Mouse (Mus musculus) liver, embryonic 12.5 days (tissue): ENCODE data around the gene Accs. TPM values are rescaled to one million over a fixed set of nuclear protein-coding genes. Genes with fewer than 3 reads are reported as not detected.

ENCODE experiments used
- ATAC-seq: fragments of 200-750 bp; cut with Nextera tagmentation; 2 replicates; pipeline ENCODE4 v1.8.0; 2017; ENCODE audit warnings: moderate number of reproducible peaks, mild to moderate bottlenecking, moderate library complexity
- H3K27ac ChIP-seq: fragments of 300-500 bp; sonication (generic); 2 replicates; pipeline ENCODE4 v1.5.1; 2016; ENCODE audit warnings: mild to moderate bottlenecking
- H3K27me3 ChIP-seq: fragments of 300-500 bp; sonication (generic); replicated peaks from 2 replicates; pipeline ENCODE4 v1.6.1; 2016; ENCODE audit warnings: mild to moderate bottlenecking, moderate library complexity
- H3K36me3 ChIP-seq: fragments of 300-500 bp; sonication (generic); 2 replicates; pipeline ENCODE4 v1.6.1; 2016; ENCODE audit warnings: mild to moderate bottlenecking, moderate library complexity
- H3K4me1 ChIP-seq: fragments of 300-500 bp; sonication (generic); 2 replicates; pipeline ENCODE4 v1.6.1; 2016
- H3K4me2 ChIP-seq: fragments of 300-500 bp; sonication (generic); 2 replicates; pipeline ENCODE4 v1.6.1; 2016; ENCODE audit warnings: mild to moderate bottlenecking, moderate library complexity
- H3K4me3 ChIP-seq: fragments of 300-500 bp; sonication (generic); 2 replicates; pipeline ENCODE4 v1.5.1; 2016; ENCODE audit warnings: mild to moderate bottlenecking, moderate library complexity
- H3K9ac ChIP-seq: fragments of 300-500 bp; sonication (generic); 2 replicates; pipeline ENCODE4 v1.6.1; 2016; ENCODE audit warnings: mild to moderate bottlenecking, moderate library complexity
- H3K9me3 ChIP-seq: fragments of 300-500 bp; sonication (generic); replicated peaks from 2 replicates; pipeline ENCODE4 v1.6.1; 2016; ENCODE audit warnings: mild to moderate bottlenecking, moderate library complexity
- WGBS: fragments of 180-500 bp; shearing (Covaris S2); methylation state at CpG from one replicate; pipeline ENCODE4 v1.1.7; 2016; ENCODE audit not compliant: insufficient replicate concordance; 5-methylcytosine and 5-hydroxymethylcytosine counted together
- polyA plus RNA-seq: library from polyadenylated mRNA; unstranded; fragments of >200 nt; fragmentation: Nextera tagmentation; extraction: Ambion mirVana; gene quantifications from 2 replicates; pipeline ENCODE4 v1.2.1, GENCODE M21; 2016

Gene Accs
- polyA plus RNA-seq, 1 experiment from 2014 or later, result 2.3 TPM

DNA sequence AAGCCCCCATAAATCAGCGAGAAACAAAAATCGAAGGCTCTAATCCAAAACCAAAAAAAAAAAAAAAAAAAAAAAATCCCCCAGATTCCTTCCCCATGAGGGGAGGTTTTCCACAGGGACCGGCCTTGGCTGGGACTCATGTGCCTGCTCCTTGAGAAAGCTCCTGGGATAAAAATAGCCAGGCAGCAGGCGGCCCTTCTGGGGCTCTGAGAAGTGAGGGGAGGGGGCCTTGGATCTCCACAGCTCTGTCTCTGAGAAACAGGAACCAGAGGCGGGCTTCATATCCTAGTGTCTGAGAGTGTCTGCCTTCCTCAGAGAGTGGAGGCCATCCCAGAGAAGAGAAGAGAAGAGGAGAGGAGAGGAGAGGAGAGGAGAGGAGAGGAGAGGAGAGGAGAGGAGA, 27.3 kb upstream of the Accs start:
- 35% methylated on average over 5 of the region's 5 CpGs for WGBS
- Histone ChIP-seq H3K36me3 (no peaks in the 10 kb centered on the region), H3K4me3 (no peak overlapping the region), H3K9ac (no peak overlapping the region), H3K9me3 (no peaks in the 10 kb centered on the region), H3K27ac (no peak overlapping the region), H3K4me2 (no peak overlapping the region), H3K4me1 (peaks cover 15% of the 10 kb centered on the region; the same call in 1 of the 2 replicates), H3K27me3 (no peaks in the 10 kb centered on the region; the same call in 1 of the 2 replicates)
- ATAC-seq, result no peak

DNA sequence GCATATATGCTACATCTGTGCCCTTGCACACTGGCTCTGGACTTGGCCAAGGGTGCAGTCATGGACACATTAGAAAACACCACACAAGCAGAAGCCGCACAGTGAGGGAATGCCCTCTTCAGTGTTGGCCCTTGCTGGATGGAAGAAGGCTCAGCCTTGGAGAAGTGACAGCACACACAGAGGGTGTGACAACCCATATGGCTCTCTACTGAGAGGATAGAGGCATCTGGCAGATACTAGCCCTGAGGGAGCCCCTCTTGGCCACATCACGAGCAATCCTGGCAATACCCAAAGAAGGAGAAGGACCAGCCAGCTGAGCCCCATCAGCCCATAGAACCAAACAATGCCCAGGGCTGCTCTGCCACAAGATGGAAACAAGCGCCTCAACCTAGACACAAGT, 24.9 kb upstream of the Accs start:
- Histone ChIP-seq H3K4me3 (no peak overlapping the region), H3K27ac (no peak overlapping the region), H3K9me3 (no peaks in the 10 kb centered on the region), H3K36me3 (no peaks in the 10 kb centered on the region), H3K27me3 (no peaks in the 10 kb centered on the region; the same call in 1 of the 2 replicates), H3K4me1 (peaks cover 15% of the 10 kb centered on the region; the same call in 1 of the 2 replicates), H3K4me2 (no peak overlapping the region), H3K9ac (no peak overlapping the region)
- no peak for ATAC-seq
- WGBS, result 70% methylated on average over 3 of the region's 3 CpGs

DNA sequence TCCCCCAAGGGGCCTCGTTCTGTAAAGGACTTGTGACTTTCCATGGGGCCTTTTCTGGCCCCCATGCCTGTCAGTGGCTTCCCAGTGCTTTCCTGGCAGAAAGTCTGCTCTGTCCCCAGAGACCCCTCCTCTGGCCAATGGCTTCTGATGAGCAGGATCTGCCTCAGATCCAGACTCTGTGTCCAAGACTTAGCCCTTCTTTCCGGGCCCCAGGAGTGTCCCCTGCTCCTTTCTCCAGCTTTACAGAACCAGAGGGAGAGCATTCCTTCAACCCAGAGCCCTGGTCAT, 24.4 kb upstream of the Accs start:
- no peak for ATAC-seq
- Histone ChIP-seq H3K27ac (no peak overlapping the region), H3K4me3 (no peak overlapping the region), H3K4me1 (peaks cover 15% of the 10 kb centered on the region; the same call in 1 of the 2 replicates), H3K36me3 (no peaks in the 10 kb centered on the region), H3K4me2 (no peak overlapping the region), H3K9me3 (no peaks in the 10 kb centered on the region), H3K27me3 (no peaks in the 10 kb centered on the region; the same call in 1 of the 2 replicates), H3K9ac (no peak overlapping the region)
- WGBS, result 24% methylated on average over 2 of the region's 2 CpGs

DNA sequence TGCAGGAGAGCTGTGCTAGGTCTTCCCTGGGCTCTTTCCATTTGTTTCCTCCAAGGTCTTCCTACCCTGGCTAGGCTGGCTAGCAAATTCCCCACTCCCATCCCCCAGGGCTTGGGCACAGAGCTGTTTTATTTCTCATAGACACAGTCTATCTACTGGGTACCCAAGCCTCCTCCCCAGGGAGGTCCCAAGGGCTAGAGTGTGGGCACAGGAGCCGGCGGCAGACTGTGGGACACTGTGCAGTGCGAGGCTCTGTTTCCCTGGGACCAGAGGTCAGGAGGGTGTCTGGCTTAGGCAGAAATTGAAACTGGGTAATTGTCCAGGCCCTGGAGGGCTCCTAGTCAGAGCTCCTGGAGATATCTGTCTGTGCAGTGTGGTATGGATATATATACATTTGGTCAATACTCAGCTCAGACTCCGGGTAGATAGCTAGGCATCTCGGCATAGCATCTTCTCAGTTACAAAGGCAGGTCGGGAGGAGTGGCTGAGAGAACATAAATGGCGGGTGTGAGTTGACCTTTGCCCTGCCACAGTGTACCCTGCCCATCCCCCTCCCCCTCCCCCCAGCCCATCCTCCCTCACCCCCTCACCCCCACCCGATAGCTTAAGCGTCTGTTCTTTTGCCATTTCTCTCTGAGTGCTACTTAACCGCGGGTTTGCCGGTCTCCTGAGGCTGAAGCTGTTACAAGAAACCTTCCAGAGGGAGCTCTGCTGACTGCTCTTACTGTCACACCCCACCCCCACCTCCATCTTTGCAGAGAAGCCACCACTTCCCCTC, 23.9 kb upstream of the Accs start:
- H3K27me3 ChIP-seq, result peaks cover 5% of the 10 kb centered on the region; the same call in 1 of the 2 replicates
- 0 out of 2 replicates have a peak, but pooled peaks have one; percentile 34 for ATAC-seq
- H3K9me3 ChIP-seq, result no peaks in the 10 kb centered on the region
- no peak overlapping the region for H3K27ac ChIP-seq
- H3K9ac ChIP-seq, result no peak overlapping the region
- WGBS, result 11% methylated on average over 12 of the region's 12 CpGs
- H3K4me1 ChIP-seq, result peaks cover 15% of the 10 kb centered on the region; the same call in 1 of the 2 replicates
- H3K4me2 ChIP-seq, result 0 out of 2 replicates have a peak overlapping the region, but pooled peaks have one; percentile 10
- no peaks in the 10 kb centered on the region for H3K36me3 ChIP-seq
- no peak overlapping the region for H3K4me3 ChIP-seq

DNA sequence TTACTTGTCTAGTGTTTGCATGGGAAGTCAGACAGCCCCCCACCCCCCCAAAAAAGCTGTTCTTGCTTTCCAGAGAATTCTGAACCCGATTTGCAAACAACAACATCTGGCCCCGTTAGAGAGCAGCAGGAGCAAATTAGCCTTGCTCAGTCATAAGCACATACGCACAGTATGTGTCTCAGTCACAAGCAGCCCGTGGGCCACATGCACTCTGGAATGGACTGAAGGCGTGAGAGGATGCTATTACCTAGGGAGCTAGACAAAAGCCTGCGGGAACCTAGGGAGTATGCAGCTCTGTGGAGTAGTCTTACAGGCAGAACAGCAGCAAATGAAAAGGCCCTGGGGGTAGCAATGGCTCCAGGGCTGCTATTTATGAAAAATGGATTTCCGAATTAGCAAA, 22.5 kb upstream of the Accs start:
- 74% methylated on average over 7 of the region's 7 CpGs for WGBS
- Histone ChIP-seq H3K4me3 (no peak overlapping the region), H3K27me3 (peaks cover 9% of the 10 kb centered on the region; the same call in 1 of the 2 replicates), H3K9ac (no peak overlapping the region), H3K4me1 (peaks cover 15% of the 10 kb centered on the region; the same call in 1 of the 2 replicates), H3K36me3 (no peaks in the 10 kb centered on the region), H3K9me3 (no peaks in the 10 kb centered on the region), H3K4me2 (no peak overlapping the region), H3K27ac (no peak overlapping the region)
- ATAC-seq, result no peak

GRCm38 (mm10) chr2:93871411-93871925, 21.7 kb upstream of the Accs start:
- H3K4me2 ChIP-seq, result no peak overlapping the region
- peaks cover 9% of the 10 kb centered on the region; the same call in 1 of the 2 replicates for H3K27me3 ChIP-seq
- H3K9ac ChIP-seq, result no peak overlapping the region
- no peaks in the 10 kb centered on the region for H3K9me3 ChIP-seq
- H3K36me3 ChIP-seq, result no peaks in the 10 kb centered on the region
- no peak overlapping the region for H3K27ac ChIP-seq
- H3K4me1 ChIP-seq, result peaks cover 15% of the 10 kb centered on the region; the same call in 1 of the 2 replicates
- ATAC-seq, result no peak
- 67% methylated on average over 4 of the region's 4 CpGs for WGBS
- H3K4me3 ChIP-seq, result no peak overlapping the region

DNA sequence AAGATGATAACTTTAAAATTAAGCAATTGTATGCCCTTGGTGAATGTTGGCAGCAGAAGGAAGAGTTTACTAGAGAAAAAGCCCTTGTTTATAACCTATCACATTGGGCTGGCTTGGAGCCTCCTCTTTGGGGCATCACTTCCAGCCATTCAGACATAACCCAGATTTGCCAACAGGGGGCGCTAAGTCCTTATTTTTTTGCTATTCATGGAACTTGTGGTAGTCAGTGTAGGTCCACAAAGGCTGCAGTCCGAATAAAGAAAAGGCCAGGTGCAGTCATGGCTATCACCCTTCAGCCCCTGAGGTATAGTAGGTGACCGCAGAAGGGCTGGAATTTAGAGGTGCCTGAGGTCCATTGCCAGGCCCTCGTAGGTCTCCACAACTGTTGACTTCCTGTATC, 21.1 kb upstream of the Accs start:
- no peak overlapping the region for H3K4me2 ChIP-seq
- H3K36me3 ChIP-seq, result no peaks in the 10 kb centered on the region
- H3K27ac ChIP-seq, result no peak overlapping the region
- WGBS, result 45% methylated on average over 4 of the region's 4 CpGs
- peaks cover 15% of the 10 kb centered on the region; the same call in 1 of the 2 replicates for H3K4me1 ChIP-seq
- no peaks in the 10 kb centered on the region for H3K9me3 ChIP-seq
- H3K9ac ChIP-seq, result no peak overlapping the region
- no peak overlapping the region for H3K4me3 ChIP-seq
- ATAC-seq, result no peak
- H3K27me3 ChIP-seq, result peaks cover 9% of the 10 kb centered on the region; the same call in 1 of the 2 replicates

- H3K27ac ChIP-seq, result no peak within 1 kb of the TSS
- WGBS, result 59% methylated on average over 7 of the region's 7 CpGs
These were observed 19.4 kb upstream of the Accs start, which contains the start of gene Accsl for GRCm38 (mm10) chr2:93869107-93869600. Gene Accsl (minus strand): TSS chr2:93869157.

DNA sequence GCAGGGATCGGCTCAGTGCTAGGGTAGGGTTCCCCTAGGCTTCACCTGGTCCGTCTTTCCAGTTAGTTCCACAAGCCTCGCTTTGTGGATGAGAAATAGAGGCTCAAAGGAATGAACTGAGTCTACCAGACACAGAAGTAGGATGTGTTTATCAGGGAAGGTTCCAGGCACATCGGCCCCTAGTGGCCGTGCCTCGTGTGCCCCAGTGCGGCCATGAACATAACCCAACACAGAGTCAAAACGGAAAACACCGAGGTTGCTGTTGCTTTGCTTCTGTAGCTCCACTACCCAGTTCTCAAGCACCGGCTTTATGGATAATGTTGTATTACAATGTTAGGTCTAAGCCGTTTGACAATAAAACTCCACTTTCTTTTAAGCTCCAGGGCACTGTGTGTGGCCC, 18.8 kb upstream of the Accs start:
- Histone ChIP-seq H3K27ac (no peak overlapping the region), H3K36me3 (no peaks in the 10 kb centered on the region), H3K27me3 (peaks cover 9% of the 10 kb centered on the region; the same call in 1 of the 2 replicates), H3K4me2 (no peak overlapping the region), H3K9ac (no peak overlapping the region), H3K4me1 (peaks cover 6% of the 10 kb centered on the region; the same call in 1 of the 2 replicates), H3K4me3 (no peak overlapping the region), H3K9me3 (no peaks in the 10 kb centered on the region)
- WGBS, result 71% methylated on average over 11 of the region's 11 CpGs
- ATAC-seq, result no peak

More at GRCm38 (mm10) chr2:93869107-93869600, 19.4 kb upstream of the Accs start, which contains the start of gene Accsl:
- Histone ChIP-seq H3K27me3 (peaks cover 9% of the 10 kb centered on the region; the same call in 1 of the 2 replicates), H3K9ac (no peak within 1 kb of the TSS), H3K36me3 (no peaks in the 10 kb centered on the region), H3K4me2 (no peak within 1 kb of the TSS), H3K4me1 (peaks cover 11% of the 10 kb centered on the region; the same call in 1 of the 2 replicates), H3K4me3 (no peak within 1 kb of the TSS), H3K9me3 (no peaks in the 10 kb centered on the region)
- ATAC-seq, result no peak

- no peak overlapping the region for H3K4me2 ChIP-seq
- no peaks in the 10 kb centered on the region for H3K27me3 ChIP-seq
- no peak overlapping the region for H3K9ac ChIP-seq
- WGBS, result 65% methylated on average over 4 of the region's 4 CpGs
- no peak overlapping the region for H3K27ac ChIP-seq
- no peaks in the 10 kb centered on the region for H3K36me3 ChIP-seq
- H3K9me3 ChIP-seq, result no peaks in the 10 kb centered on the region
- no peak for ATAC-seq
- no peak overlapping the region for H3K4me3 ChIP-seq
- no peaks in the 10 kb centered on the region for H3K4me1 ChIP-seq
These were observed 13.5 kb upstream of the Accs start for GRCm38 (mm10) chr2:93863229-93863628.

- H3K4me1 ChIP-seq, result no peaks in the 10 kb centered on the region
- no peak overlapping the region for H3K4me3 ChIP-seq
- no peaks in the 10 kb centered on the region for H3K36me3 ChIP-seq
- H3K27ac ChIP-seq, result no peak overlapping the region
- H3K9me3 ChIP-seq, result no peaks in the 10 kb centered on the region
- WGBS, result 62% methylated on average over 12 of the region's 12 CpGs
- H3K9ac ChIP-seq, result no peak overlapping the region
- no peak overlapping the region for H3K4me2 ChIP-seq
- H3K27me3 ChIP-seq, result peaks cover 7% of the 10 kb centered on the region
- ATAC-seq, result no peak
These were observed 9.1 kb upstream of the Accs start for GRCm38 (mm10) chr2:93858845-93859244.

- Histone ChIP-seq H3K27ac (no peak overlapping the region), H3K4me1 (peaks cover 18% of the 10 kb centered on the region), H3K36me3 (no peaks in the 10 kb centered on the region), H3K9ac (no peak overlapping the region), H3K4me3 (no peak overlapping the region), H3K27me3 (peaks cover 4% of the 10 kb centered on the region), H3K4me2 (no peak overlapping the region), H3K9me3 (no peaks in the 10 kb centered on the region)
- WGBS, result 76% methylated on average over 1 of the region's 1 CpGs
- no peak for ATAC-seq
These were observed 1.6 kb upstream of the Accs start for GRCm38 (mm10) chr2:93851303-93851702.
